ENCODE assay signal across 11 mouse cellular contexts in the genomic region with DNA sequence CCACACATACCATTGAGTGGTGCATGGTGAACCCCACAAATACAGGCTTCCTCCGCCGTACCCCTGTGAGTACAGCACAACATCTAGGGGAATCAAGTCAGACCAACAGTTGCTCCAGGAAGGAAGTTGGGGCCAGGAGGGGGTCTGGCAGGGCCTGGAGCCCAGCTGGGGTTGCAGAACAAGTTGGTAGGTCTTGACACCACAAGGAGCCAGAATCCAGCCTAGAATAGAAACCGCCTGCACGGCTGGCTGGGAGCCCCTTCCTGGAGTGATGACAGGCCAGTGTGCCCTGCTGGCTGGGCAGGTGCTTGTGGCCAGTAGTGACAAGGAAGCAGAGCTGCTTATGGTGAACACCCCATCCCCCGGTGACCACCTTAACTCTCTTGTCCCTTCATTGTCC.
DNase-seq lines count a peak whose midpoint lies in the region; ATAC-seq and TF ChIP-seq lines count a peak whose summit lies in the region.
"Had no signal": no experiment of that assay in that cellular context is flagged by ENCODE, and none has a peak within 500 bp of the region (broad histone marks: within the 10 kb centered on the region; RNA-seq: fewer than 3 reads in every experiment).

No protein-coding gene starts in this region.

- no peak for TF ChIP-seq CTCF in forebrain, postnatal 0 days (IDR thresholded peaks at IDR 0.05; ENCODE audit: low read depth)
- TF ChIP-seq CTCF in stomach, postnatal 0 days (IDR thresholded peaks at IDR 0.05; ENCODE audit: low read depth), result no peak

- WGBS in heart, embryonic 15.5 days, result 40% methylated on average over 5 of the region's 5 CpGs
- WGBS in liver, embryonic 15.5 days (ENCODE audit: insufficient replicate concordance), result 28% methylated on average over 5 of the region's 5 CpGs
- WGBS in forebrain, postnatal 0 days, result 84% methylated on average over 5 of the region's 5 CpGs
- 85% methylated on average over 5 of the region's 5 CpGs for WGBS in stomach, postnatal 0 days

- H3K4me2 ChIP-seq in heart, embryonic 15.5 days, result peak overlapping the region; percentile 17; the same call in 1 of the 2 replicates
- H3K4me2 ChIP-seq in liver, embryonic 15.5 days, result peak overlapping the region; percentile 84; the same call in 1 of the 2 replicates
- no peak overlapping the region for H3K4me2 ChIP-seq in forebrain, postnatal 0 days (ENCODE audit: low read depth)
- no peak overlapping the region for H3K4me2 ChIP-seq in stomach, postnatal 0 days (replicated peaks; ENCODE audit: low read depth)
- H3K4me2 ChIP-seq: neural tube, embryonic 15.5 days had no signal

- no peaks in the 10 kb centered on the region for H3K27me3 ChIP-seq in heart, embryonic 15.5 days
- H3K27me3 ChIP-seq in liver, embryonic 15.5 days, result no peaks in the 10 kb centered on the region
- H3K27me3 ChIP-seq in forebrain, postnatal 0 days (ENCODE audit: insufficient read depth, low read length), result no peaks in the 10 kb centered on the region
- H3K27me3 ChIP-seq in stomach, postnatal 0 days (ENCODE audit: control insufficient read depth, insufficient read depth, low read length), result no peaks in the 10 kb centered on the region
- H3K27me3 ChIP-seq: neural tube, embryonic 15.5 days had no signal

- peak overlapping the region; percentile 4; the same call in 1 of the 2 replicates for H3K27ac ChIP-seq in heart, embryonic 15.5 days
- H3K27ac ChIP-seq in liver, embryonic 15.5 days (replicated peaks), result peak overlapping the region; percentile 99
- no peak overlapping the region for H3K27ac ChIP-seq in forebrain, postnatal 0 days (ENCODE audit: low read depth, low read length)
- no peak overlapping the region for H3K27ac ChIP-seq in stomach, postnatal 0 days (replicated peaks)
- H3K27ac ChIP-seq: neural tube, embryonic 15.5 days had no signal

- ATAC-seq in heart, embryonic 15.5 days (replicated peaks; ENCODE audit: insufficient number of reproducible peaks, insufficient read depth, low FRiP score, low read depth), result 0 out of 2 replicates have a peak, but pooled peaks have one; percentile 43
- no peak for ATAC-seq in liver, embryonic 15.5 days (ENCODE audit: insufficient read depth)
- no peak for ATAC-seq in forebrain, postnatal 0 days
- no peak for ATAC-seq in stomach, postnatal 0 days (ENCODE audit: low FRiP score, low TSS enrichment)

- H3K9ac ChIP-seq in heart, embryonic 15.5 days, result no peak overlapping the region
- H3K9ac ChIP-seq in liver, embryonic 15.5 days, result 0 out of 2 replicates have a peak overlapping the region, but pooled peaks have one; percentile 59
- H3K9ac ChIP-seq in forebrain, postnatal 0 days, result no peak overlapping the region
- H3K9ac ChIP-seq in stomach, postnatal 0 days (ENCODE audit: low read length), result no peak overlapping the region
- H3K9ac ChIP-seq: neural tube, embryonic 15.5 days had no signal

- H3K36me3 ChIP-seq in heart, embryonic 15.5 days, result no peaks in the 10 kb centered on the region
- no peaks in the 10 kb centered on the region for H3K36me3 ChIP-seq in liver, embryonic 15.5 days (replicated peaks)
- H3K36me3 ChIP-seq in forebrain, postnatal 0 days (ENCODE audit: insufficient read depth), result no peaks in the 10 kb centered on the region
- H3K36me3 ChIP-seq in stomach, postnatal 0 days (ENCODE audit: control insufficient read depth, insufficient read depth, low read length), result no peaks in the 10 kb centered on the region
- H3K36me3 ChIP-seq: neural tube, embryonic 15.5 days had no signal

- peaks cover 42% of the 10 kb centered on the region for H3K4me1 ChIP-seq in heart, embryonic 15.5 days (replicated peaks)
- peaks cover 78% of the 10 kb centered on the region for H3K4me1 ChIP-seq in liver, embryonic 15.5 days (replicated peaks)
- H3K4me1 ChIP-seq in forebrain, postnatal 0 days (ENCODE audit: insufficient read depth), result no peaks in the 10 kb centered on the region
- no peaks in the 10 kb centered on the region for H3K4me1 ChIP-seq in stomach, postnatal 0 days (replicated peaks; ENCODE audit: control insufficient read depth, insufficient read depth)

- TF ChIP-seq EP300 in stomach, postnatal 0 days (optimal IDR thresholded peaks at IDR 0.05), result no peak

- H3K9me3 ChIP-seq in heart, embryonic 15.5 days (replicated peaks), result no peaks in the 10 kb centered on the region
- no peaks in the 10 kb centered on the region for H3K9me3 ChIP-seq in liver, embryonic 15.5 days (replicated peaks)
- H3K9me3 ChIP-seq in forebrain, postnatal 0 days (ENCODE audit: low read length), result no peaks in the 10 kb centered on the region
- H3K9me3 ChIP-seq in stomach, postnatal 0 days (ENCODE audit: control insufficient read depth, low read length), result no peaks in the 10 kb centered on the region
- H3K9me3 ChIP-seq: neural tube, embryonic 15.5 days had no signal

- DNase-seq in layer of hippocampus, adult 9-11 months, result peak; percentile 8
- no peak for DNase-seq in layer of hippocampus, adult 18-20 months (ENCODE audit: low spot score in 2 of 2)
- DNase-seq in thymus, postnatal 25 days, result peak; percentile 54
- DNase-seq in kidney, adult 9 months, result no peak
- DNase-seq in forebrain, postnatal 0 days, result no peak
- DNase-seq in stomach, postnatal 0 days (ENCODE audit: low spot score), result no peak
- DNase-seq: embryo, embryonic 11 days; kidney, postnatal 25 days had no signal

- H3K4me3 ChIP-seq in heart, embryonic 15.5 days, result no peak overlapping the region
- H3K4me3 ChIP-seq in liver, embryonic 15.5 days (replicated peaks), result no peak overlapping the region
- H3K4me3 ChIP-seq in forebrain, postnatal 0 days (ENCODE audit: low read depth, low read length), result no peak overlapping the region
- no peak overlapping the region for H3K4me3 ChIP-seq in stomach, postnatal 0 days (ENCODE audit: low read depth, low read length)
- H3K4me3 ChIP-seq: neural tube, embryonic 15.5 days had no signal

Comparison
In these comparisons a context has a peak if more than half of its experiments do, and no peak if none do; other contexts are left out.
1. DNase-seq: peak in layer of hippocampus, adult 9-11 months (single experiment) and thymus, postnatal 25 days (single experiment); none in layer of hippocampus, adult 18-20 months (0 of 2), kidney, adult 9 months (single experiment), forebrain, postnatal 0 days (single experiment) and stomach, postnatal 0 days (single experiment).
2. H3K27ac ChIP-seq: peak in heart, embryonic 15.5 days (single experiment) and liver, embryonic 15.5 days (single experiment); none in forebrain, postnatal 0 days (single experiment) and stomach, postnatal 0 days (single experiment).
3. H3K4me2 ChIP-seq: peak in heart, embryonic 15.5 days (single experiment) and liver, embryonic 15.5 days (single experiment); none in forebrain, postnatal 0 days (single experiment) and stomach, postnatal 0 days (single experiment).